Mouse (Mus musculus): ENCODE results near the gene Mroh8. TPM values are rescaled to one million over a fixed set of nuclear protein-coding genes. Genes with fewer than 3 reads are reported as not detected.
A peak's percentile ranks its signal among the peaks of the same experiment; 100 is the strongest.

Mroh8 gene
- polyA plus RNA-seq, 1 experiment from 2014 or later = 0.13 TPM

GRCm38 (mm10) chr2:157303096-157303495 is 23.7 kb upstream of the Mroh8 start:
- DNase-seq (ENCODE audit: low spot score) (no peak), ATAC-seq (no peak)
- Histone ChIP-seq H3K9ac (ENCODE audit: low read length) (no peak overlapping the region), H3K27ac (ENCODE audit: low read depth, low read length) (no peak overlapping the region), H3K27me3 (replicated peaks; ENCODE audit: control insufficient read depth, insufficient read depth, low read length) (no peaks in the 10 kb centered on the region), H3K4me2 (ENCODE audit: low read length) (no peak overlapping the region), H3K36me3 (ENCODE audit: control insufficient read depth, insufficient read depth, low read length) (peaks cover 84% of the 10 kb centered on the region), H3K9me3 (replicated peaks; ENCODE audit: control insufficient read depth, low read length) (no peaks in the 10 kb centered on the region), H3K4me3 (ENCODE audit: low read depth, low read length) (no peak overlapping the region), H3K4me1 (ENCODE audit: control insufficient read depth, insufficient read depth, low read length) (peaks cover 5% of the 10 kb centered on the region; the same call in 1 of the 2 replicates)
- WGBS = 25% methylated on average over 9 of the region's 9 CpGs

- peaks cover 83% of the 10 kb centered on the region for H3K36me3 ChIP-seq (ENCODE audit: control insufficient read depth, insufficient read depth, low read length)
These were observed 20.7 kb upstream of the Mroh8 start for GRCm38 (mm10) chr2:157300051-157300450.

GRCm38 (mm10) chr2:157296105-157296689 is 16.8 kb upstream of the Mroh8 start:
- ATAC-seq = peak; percentile 46
- no peak overlapping the region for H3K4me3 ChIP-seq (ENCODE audit: low read depth, low read length)
- peak overlapping the region; percentile 70 for H3K27ac ChIP-seq (ENCODE audit: low read depth, low read length)
- no peaks in the 10 kb centered on the region for H3K27me3 ChIP-seq (replicated peaks; ENCODE audit: control insufficient read depth, insufficient read depth, low read length)
- H3K4me1 ChIP-seq (ENCODE audit: control insufficient read depth, insufficient read depth, low read length) = no peaks in the 10 kb centered on the region; the same call in 1 of the 2 replicates
- H3K9ac ChIP-seq (ENCODE audit: low read length) = no peak overlapping the region
- H3K36me3 ChIP-seq (ENCODE audit: control insufficient read depth, insufficient read depth, low read length) = peaks cover 87% of the 10 kb centered on the region
- 55% methylated on average over 7 of the region's 7 CpGs for WGBS
- H3K4me2 ChIP-seq (ENCODE audit: low read length) = no peak overlapping the region
- DNase-seq (ENCODE audit: low spot score) = peak; percentile 68
- no peaks in the 10 kb centered on the region for H3K9me3 ChIP-seq (replicated peaks; ENCODE audit: control insufficient read depth, low read length)

More at GRCm38 (mm10) chr2:157300051-157300450, 20.7 kb upstream of the Mroh8 start:
- no peak overlapping the region for H3K4me3 ChIP-seq (ENCODE audit: low read depth, low read length)
- no peaks in the 10 kb centered on the region for H3K27me3 ChIP-seq (replicated peaks; ENCODE audit: control insufficient read depth, insufficient read depth, low read length)
- no peak overlapping the region for H3K4me2 ChIP-seq (ENCODE audit: low read length)
- no peak overlapping the region for H3K9ac ChIP-seq (ENCODE audit: low read length)
- DNase-seq (ENCODE audit: low spot score) = no peak
- 94% methylated on average over 6 of the region's 6 CpGs for WGBS
- H3K9me3 ChIP-seq (replicated peaks; ENCODE audit: control insufficient read depth, low read length) = no peaks in the 10 kb centered on the region
- H3K27ac ChIP-seq (ENCODE audit: low read depth, low read length) = no peak overlapping the region
- ATAC-seq = no peak
- peaks cover 5% of the 10 kb centered on the region; the same call in 1 of the 2 replicates for H3K4me1 ChIP-seq (ENCODE audit: control insufficient read depth, insufficient read depth, low read length)

GRCm38 (mm10) chr2:157292093-157292492 is 12.7 kb upstream of the Mroh8 start:
- no peak overlapping the region for H3K27ac ChIP-seq (ENCODE audit: low read depth, low read length)
- 0 out of 2 replicates have a peak, but pooled peaks have one; percentile 40 for ATAC-seq
- H3K27me3 ChIP-seq (replicated peaks; ENCODE audit: control insufficient read depth, insufficient read depth, low read length) = no peaks in the 10 kb centered on the region
- 9% methylated on average over 2 of the region's 2 CpGs for WGBS
- H3K4me1 ChIP-seq (ENCODE audit: control insufficient read depth, insufficient read depth, low read length) = no peaks in the 10 kb centered on the region; the same call in 1 of the 2 replicates
- no peak overlapping the region for H3K4me3 ChIP-seq (ENCODE audit: low read depth, low read length)
- peaks cover 81% of the 10 kb centered on the region for H3K36me3 ChIP-seq (ENCODE audit: control insufficient read depth, insufficient read depth, low read length)
- H3K9me3 ChIP-seq (replicated peaks; ENCODE audit: control insufficient read depth, low read length) = no peaks in the 10 kb centered on the region
- DNase-seq (ENCODE audit: low spot score) = peak; percentile 86
- no peak overlapping the region for H3K9ac ChIP-seq (ENCODE audit: low read length)
- no peak overlapping the region for H3K4me2 ChIP-seq (ENCODE audit: low read length)

GRCm38 (mm10) chr2:157288996-157289395 is 9.6 kb upstream of the Mroh8 start:
- Histone ChIP-seq H3K9ac (ENCODE audit: low read length) (no peak overlapping the region), H3K36me3 (ENCODE audit: control insufficient read depth, insufficient read depth, low read length) (peaks cover 86% of the 10 kb centered on the region), H3K9me3 (replicated peaks; ENCODE audit: control insufficient read depth, low read length) (no peaks in the 10 kb centered on the region), H3K4me1 (ENCODE audit: control insufficient read depth, insufficient read depth, low read length) (no peaks in the 10 kb centered on the region), H3K4me3 (ENCODE audit: low read depth, low read length) (no peak overlapping the region), H3K27ac (ENCODE audit: low read depth, low read length) (no peak overlapping the region), H3K4me2 (ENCODE audit: low read length) (no peak overlapping the region), H3K27me3 (replicated peaks; ENCODE audit: control insufficient read depth, insufficient read depth, low read length) (no peaks in the 10 kb centered on the region)
- ATAC-seq (no peak), DNase-seq (ENCODE audit: low spot score) (no peak)
- 92% methylated on average over 5 of the region's 5 CpGs for WGBS

GRCm38 (mm10) chr2:157287542-157287941 is 8.2 kb upstream of the Mroh8 start:
- H3K36me3 ChIP-seq (ENCODE audit: control insufficient read depth, insufficient read depth, low read length) = peaks cover 82% of the 10 kb centered on the region
- whole genome bisulfite sequencing = 21% methylated on average over 3 of the region's 3 CpGs
- H3K4me2 ChIP-seq (ENCODE audit: low read length) = no peak overlapping the region
- H3K27ac ChIP-seq (ENCODE audit: low read depth, low read length) = no peak overlapping the region
- H3K4me3 ChIP-seq (ENCODE audit: low read depth, low read length) = no peak overlapping the region
- H3K4me1 ChIP-seq (ENCODE audit: control insufficient read depth, insufficient read depth, low read length) = no peaks in the 10 kb centered on the region
- H3K9ac ChIP-seq (ENCODE audit: low read length) = no peak overlapping the region
- DNase-seq (ENCODE audit: low spot score) = peak; percentile 88
- 0 out of 2 replicates have a peak, but pooled peaks have one; percentile 44 for ATAC-seq
- no peaks in the 10 kb centered on the region for H3K27me3 ChIP-seq (replicated peaks; ENCODE audit: control insufficient read depth, insufficient read depth, low read length)
- H3K9me3 ChIP-seq (replicated peaks; ENCODE audit: control insufficient read depth, low read length) = no peaks in the 10 kb centered on the region

- no peak overlapping the region for H3K9ac ChIP-seq (ENCODE audit: low read length)
- ATAC-seq (no peak), DNase-seq (ENCODE audit: low spot score) (no peak)
- no peak overlapping the region for H3K4me2 ChIP-seq (ENCODE audit: low read length)
- no peak overlapping the region for H3K27ac ChIP-seq (ENCODE audit: low read depth, low read length)
- 95% methylated on average over 6 of the region's 6 CpGs for WGBS
- H3K4me1 ChIP-seq (ENCODE audit: control insufficient read depth, insufficient read depth, low read length) = peaks cover 12% of the 10 kb centered on the region
- no peaks in the 10 kb centered on the region for H3K27me3 ChIP-seq (replicated peaks; ENCODE audit: control insufficient read depth, insufficient read depth, low read length)
- peaks cover 49% of the 10 kb centered on the region for H3K36me3 ChIP-seq (ENCODE audit: control insufficient read depth, insufficient read depth, low read length)
- H3K9me3 ChIP-seq (replicated peaks; ENCODE audit: control insufficient read depth, low read length) = no peaks in the 10 kb centered on the region
- no peak overlapping the region for H3K4me3 ChIP-seq (ENCODE audit: low read depth, low read length)
These were observed 4.0 kb upstream of the Mroh8 start for GRCm38 (mm10) chr2:157283321-157283720.

GRCm38 (mm10) chr2:157278717-157279415 is 483 bp downstream of the Mroh8 start, which contains the start of gene Rpn2:
Gene Rpn2 (plus strand): TSS chr2:157279017.
- H3K27me3 ChIP-seq (replicated peaks; ENCODE audit: control insufficient read depth, insufficient read depth, low read length) = no peaks in the 10 kb centered on the region
- H3K9ac ChIP-seq (ENCODE audit: low read length) = peak within 1 kb of the TSS; percentile 93
- H3K4me3 ChIP-seq (ENCODE audit: low read depth, low read length) = peak within 1 kb of the TSS; percentile 98
- peak within 1 kb of the TSS; percentile 91 for H3K27ac ChIP-seq (ENCODE audit: low read depth, low read length)
- ATAC-seq (peak; percentile 100), DNase-seq (ENCODE audit: low spot score) (peak; percentile 97)
- peaks cover 16% of the 10 kb centered on the region for H3K4me1 ChIP-seq (ENCODE audit: control insufficient read depth, insufficient read depth, low read length)
- H3K9me3 ChIP-seq (replicated peaks; ENCODE audit: control insufficient read depth, low read length) = no peaks in the 10 kb centered on the region
- under 1% methylated on average over 56 of the region's 64 CpGs for WGBS
- H3K4me2 ChIP-seq (ENCODE audit: low read length) = peak within 1 kb of the TSS; percentile 84
- H3K36me3 ChIP-seq (ENCODE audit: control insufficient read depth, insufficient read depth, low read length) = peaks cover 14% of the 10 kb centered on the region

GRCm38 (mm10) chr2:157263832-157264231 is 15.5 kb downstream of the Mroh8 start:
- Histone ChIP-seq H3K27ac (ENCODE audit: low read depth, low read length) (no peak overlapping the region), H3K27me3 (replicated peaks; ENCODE audit: control insufficient read depth, insufficient read depth, low read length) (no peaks in the 10 kb centered on the region), H3K4me3 (ENCODE audit: low read depth, low read length) (no peak overlapping the region), H3K36me3 (ENCODE audit: control insufficient read depth, insufficient read depth, low read length) (no peaks in the 10 kb centered on the region), H3K9ac (ENCODE audit: low read length) (no peak overlapping the region), H3K9me3 (replicated peaks; ENCODE audit: control insufficient read depth, low read length) (no peaks in the 10 kb centered on the region), H3K4me1 (ENCODE audit: control insufficient read depth, insufficient read depth, low read length) (no peaks in the 10 kb centered on the region), H3K4me2 (ENCODE audit: low read length) (no peak overlapping the region)
- WGBS = 75% methylated on average over 6 of the region's 6 CpGs
- ATAC-seq (no peak), DNase-seq (ENCODE audit: low spot score) (no peak)
